Comparison of ENCODE assay signal across 13 mouse cellular contexts in the genomic region with DNA sequence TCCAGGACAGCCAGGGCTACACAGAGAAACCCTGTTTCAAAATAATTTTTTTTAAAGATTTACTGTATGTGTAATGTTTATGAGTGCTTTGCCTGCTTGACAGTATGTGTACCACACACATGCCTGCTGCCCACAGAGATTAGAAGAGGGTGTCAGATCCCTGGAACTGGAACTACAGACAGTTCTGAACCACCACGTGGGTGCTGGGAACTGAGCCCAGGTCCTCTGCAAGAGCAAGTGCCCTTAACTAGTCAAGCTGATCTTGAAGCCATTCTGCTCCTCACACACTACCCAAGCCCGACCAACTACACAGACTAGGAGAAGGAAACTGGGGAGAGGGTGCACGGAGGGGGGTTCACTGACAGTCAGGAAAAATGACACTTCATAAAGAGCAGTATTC. TPM values are rescaled to one million over a fixed set of nuclear protein-coding genes. Genes with fewer than 3 reads are reported as not detected.
"Had no signal": no experiment of that assay in that cellular context is flagged by ENCODE, and none has a peak within 500 bp of the region (broad histone marks: within the 10 kb centered on the region; RNA-seq: fewer than 3 reads in every experiment).

No protein-coding gene starts in this region.

- H3K27ac ChIP-seq: kidney, postnatal 0 days; limb, embryonic 15.5 days; liver, embryonic 12.5 days; stomach, postnatal 0 days had no signal

- H3K4me3 ChIP-seq: limb, embryonic 15.5 days; liver, embryonic 12.5 days had no signal

- H3K27me3 ChIP-seq: limb, embryonic 15.5 days; liver, embryonic 12.5 days had no signal

- H3K9ac ChIP-seq: limb, embryonic 15.5 days; liver, embryonic 12.5 days; lung, embryonic 14.5 days had no signal

- ATAC-seq: liver, embryonic 12.5 days had no signal

- DNase-seq: kidney, adult 8-10 months; kidney, postnatal 36 days; lung, embryonic 14.5 days; lung, postnatal 10 days; lung, postnatal 4 days; right cerebral cortex, postnatal 25 days; thymus, postnatal 4 days had no signal

- H3K9me3 ChIP-seq: limb, embryonic 15.5 days; liver, embryonic 12.5 days had no signal

- H3K4me2 ChIP-seq: limb, embryonic 15.5 days; liver, embryonic 12.5 days; lung, embryonic 14.5 days; midbrain, embryonic 11.5 days had no signal

- H3K4me1 ChIP-seq: limb, embryonic 15.5 days; liver, embryonic 12.5 days had no signal

RNA-seq across cellular contexts. Expression of gene Ccdc184, which starts 33.5 kb away (rescaled TPM):
- total RNA-seq: megakaryocyte, adult 5-6 weeks had no signal
- polyA plus RNA-seq: liver, embryonic 12.5 days; lung, embryonic 14.5 days had no signal
